Mouse (Mus musculus): ENCODE results near the gene Nkain1.

GRCm38 (mm10) chr4:130544392-130544791 lies 29.6 kb downstream of the Nkain1 start:
- TF ChIP-seq POLR2A (IDR thresholded peaks at IDR 0.05; ENCODE audit: insufficient read depth, low read depth, low read length), result no peak
- TF ChIP-seq CTCF (IDR thresholded peaks at IDR 0.05), result no peak

All from heart, adult 2 months (tissue).